Mouse (Mus musculus) forebrain, embryonic 16.5 days (tissue): ENCODE measurements around the gene Actr3b. TPM values are rescaled to one million over a fixed set of nuclear protein-coding genes. Genes with fewer than 3 reads are reported as not detected.
A peak's percentile ranks its signal among the peaks of the same experiment; 100 is the strongest.

Experiments used
- ATAC-seq: fragments of 200-750 bp; cut with Nextera tagmentation; 2 replicates; pipeline ENCODE4 v1.8.0; 2017; ENCODE audit warnings: mild to moderate bottlenecking, moderate library complexity
- H3K27ac ChIP-seq: fragments of 300-500 bp; sonication (generic); 2 replicates; pipeline ENCODE4 v1.5.1; 2014; ENCODE audit warnings: low read length, control low read depth
- H3K27me3 ChIP-seq: fragments of 300-500 bp; sonication (generic); replicated peaks from 2 replicates; pipeline ENCODE4 v1.6.1; 2014; ENCODE audit warnings: low read length; ENCODE audit not compliant: control insufficient read depth, insufficient read depth
- H3K36me3 ChIP-seq: fragments of 300-500 bp; sonication (generic); 2 replicates; pipeline ENCODE4 v1.6.1; 2014; ENCODE audit not compliant: control insufficient read depth, insufficient read depth
- H3K4me1 ChIP-seq: fragments of 300-500 bp; sonication (generic); replicated peaks from 2 replicates; pipeline ENCODE4 v1.6.1; 2014; ENCODE audit warnings: low read length; ENCODE audit not compliant: control insufficient read depth, insufficient read depth
- H3K4me2 ChIP-seq: fragments of 300-500 bp; sonication (generic); 2 replicates; pipeline ENCODE4 v1.6.1; 2014; ENCODE audit warnings: mild to moderate bottlenecking, low read length, control low read depth
- H3K4me3 ChIP-seq: fragments of 300-500 bp; sonication (generic); replicated peaks from 2 replicates; pipeline ENCODE4 v1.5.1; 2014; ENCODE audit warnings: mild to moderate bottlenecking, low read length, control low read depth
- H3K9ac ChIP-seq: fragments of 300-500 bp; sonication (generic); replicated peaks from 2 replicates; pipeline ENCODE4 v1.6.1; 2014; ENCODE audit warnings: low read depth, low read length, control low read depth
- H3K9me3 ChIP-seq: fragments of 300-500 bp; sonication (generic); 2 replicates; pipeline ENCODE4 v1.6.1; 2016; ENCODE audit warnings: low read length; ENCODE audit not compliant: control insufficient read depth
- WGBS: fragments of 180-500 bp; shearing (Covaris S2); extraction: QIAGEN DNeasy Blood & Tissue Kit; methylation state at CpG from one replicate; pipeline ENCODE4 v1.1.7; 2014; 5-methylcytosine and 5-hydroxymethylcytosine counted together
- polyA plus RNA-seq: library from polyadenylated mRNA; unstranded; fragments of >200 nt; fragmentation: Nextera tagmentation; extraction: Ambion mirVana; gene quantifications from 2 replicates; pipeline ENCODE4 v1.2.1, GENCODE M21; 2015

The Actr3b gene
- polyA plus RNA-seq, 1 experiment from 2014 or later, result 50.8 TPM

GRCm38 (mm10) chr5:25769006-25769405 lies 9.2 kb downstream of the Actr3b start:
- Histone ChIP-seq H3K27ac (no peak overlapping the region), H3K27me3 (no peaks in the 10 kb centered on the region), H3K4me3 (0 out of 2 replicates have a peak overlapping the region, but pooled peaks have one; percentile 11), H3K4me2 (no peak overlapping the region), H3K36me3 (no peaks in the 10 kb centered on the region), H3K9me3 (peaks cover 2% of the 10 kb centered on the region; the same call in 1 of the 2 replicates), H3K9ac (no peak overlapping the region), H3K4me1 (peaks cover 3% of the 10 kb centered on the region; the same call in 1 of the 2 replicates)
- no peak for ATAC-seq
- 84% methylated on average over 17 of the region's 17 CpGs for WGBS

GRCm38 (mm10) chr5:25769406-25769805 lies 9.6 kb downstream of the Actr3b start:
- Histone ChIP-seq H3K4me2 (no peak overlapping the region), H3K4me3 (no peak overlapping the region), H3K9me3 (peaks cover 2% of the 10 kb centered on the region; the same call in 1 of the 2 replicates), H3K27ac (no peak overlapping the region), H3K9ac (no peak overlapping the region), H3K36me3 (no peaks in the 10 kb centered on the region), H3K4me1 (peaks cover 5% of the 10 kb centered on the region), H3K27me3 (no peaks in the 10 kb centered on the region)
- 71% methylated on average over 2 of the region's 2 CpGs for WGBS
- no peak for ATAC-seq

- no peaks in the 10 kb centered on the region for H3K27me3 ChIP-seq
- H3K4me3 ChIP-seq, result no peak overlapping the region
- no peak overlapping the region for H3K27ac ChIP-seq
- peaks cover 2% of the 10 kb centered on the region; the same call in 1 of the 2 replicates for H3K9me3 ChIP-seq
- H3K9ac ChIP-seq, result no peak overlapping the region
- H3K36me3 ChIP-seq, result no peaks in the 10 kb centered on the region
- WGBS, result 91% methylated on average over 9 of the region's 9 CpGs
- peaks cover 6% of the 10 kb centered on the region for H3K4me1 ChIP-seq
- no peak overlapping the region for H3K4me2 ChIP-seq
- ATAC-seq, result no peak
Observed at GRCm38 (mm10) chr5:25772456-25772855, 12.7 kb downstream of the Actr3b start.

- peak overlapping the region; percentile 57; the same call in 1 of the 2 replicates for H3K27ac ChIP-seq
- WGBS, result 71% methylated on average over 13 of the region's 13 CpGs
- peak; percentile 78 for ATAC-seq
Observed at GRCm38 (mm10) chr5:25773921-25774790, 14.4 kb downstream of the Actr3b start.

GRCm38 (mm10) chr5:25791570-25791969 lies 31.8 kb downstream of the Actr3b start:
- H3K36me3 ChIP-seq, result no peaks in the 10 kb centered on the region
- no peak overlapping the region for H3K9ac ChIP-seq
- no peaks in the 10 kb centered on the region for H3K4me1 ChIP-seq
- no peak overlapping the region for H3K27ac ChIP-seq
- H3K27me3 ChIP-seq, result no peaks in the 10 kb centered on the region
- no peak for ATAC-seq
- 87% methylated on average over 6 of the region's 6 CpGs for WGBS
- H3K4me2 ChIP-seq, result no peak overlapping the region
- no peaks in the 10 kb centered on the region for H3K9me3 ChIP-seq
- H3K4me3 ChIP-seq, result no peak overlapping the region

More at GRCm38 (mm10) chr5:25773921-25774790, 14.4 kb downstream of the Actr3b start:
- Histone ChIP-seq H3K27me3 (no peaks in the 10 kb centered on the region), H3K9ac (no peak overlapping the region), H3K9me3 (peaks cover 2% of the 10 kb centered on the region; the same call in 1 of the 2 replicates), H3K4me3 (no peak overlapping the region), H3K4me2 (no peak overlapping the region), H3K36me3 (no peaks in the 10 kb centered on the region), H3K4me1 (peaks cover 6% of the 10 kb centered on the region)

- H3K27me3 ChIP-seq, result no peaks in the 10 kb centered on the region
- H3K9me3 ChIP-seq, result no peaks in the 10 kb centered on the region
- H3K4me3 ChIP-seq, result no peak overlapping the region
- no peak overlapping the region for H3K27ac ChIP-seq
- WGBS, result 77% methylated on average over 11 of the region's 11 CpGs
- peaks cover 11% of the 10 kb centered on the region; the same call in 1 of the 2 replicates for H3K4me1 ChIP-seq
- H3K9ac ChIP-seq, result no peak overlapping the region
- no peak for ATAC-seq
- H3K36me3 ChIP-seq, result no peaks in the 10 kb centered on the region
- no peak overlapping the region for H3K4me2 ChIP-seq
Observed at GRCm38 (mm10) chr5:25797776-25798175, 38.0 kb downstream of the Actr3b start.

GRCm38 (mm10) chr5:25800929-25801328 lies 41.1 kb downstream of the Actr3b start:
- 52% methylated on average over 6 of the region's 6 CpGs for WGBS
- Histone ChIP-seq H3K4me1 (peaks cover 11% of the 10 kb centered on the region; the same call in 1 of the 2 replicates), H3K27ac (no peak overlapping the region), H3K36me3 (no peaks in the 10 kb centered on the region), H3K27me3 (no peaks in the 10 kb centered on the region), H3K9ac (no peak overlapping the region), H3K9me3 (no peaks in the 10 kb centered on the region), H3K4me3 (no peak overlapping the region), H3K4me2 (no peak overlapping the region)
- peak; percentile 36 for ATAC-seq

GRCm38 (mm10) chr5:25801744-25802143 lies 41.9 kb downstream of the Actr3b start:
- WGBS, result 35% methylated on average over 4 of the region's 4 CpGs
- Histone ChIP-seq H3K9ac (no peak overlapping the region), H3K27ac (no peak overlapping the region), H3K4me3 (no peak overlapping the region), H3K27me3 (no peaks in the 10 kb centered on the region), H3K4me2 (no peak overlapping the region), H3K9me3 (no peaks in the 10 kb centered on the region), H3K36me3 (no peaks in the 10 kb centered on the region), H3K4me1 (peaks cover 11% of the 10 kb centered on the region; the same call in 1 of the 2 replicates)
- peak; percentile 58 for ATAC-seq

- Histone ChIP-seq H3K4me3 (no peak overlapping the region), H3K4me1 (peaks cover 11% of the 10 kb centered on the region; the same call in 1 of the 2 replicates), H3K36me3 (no peaks in the 10 kb centered on the region), H3K27me3 (no peaks in the 10 kb centered on the region), H3K9ac (no peak overlapping the region), H3K4me2 (no peak overlapping the region), H3K9me3 (no peaks in the 10 kb centered on the region), H3K27ac (no peak overlapping the region)
- no peak; the same call in 1 of the 2 replicates for ATAC-seq
- WGBS, result 73% methylated on average over 5 of the region's 5 CpGs
Observed at GRCm38 (mm10) chr5:25804569-25804968, 44.8 kb downstream of the Actr3b start.
